ENCODE assay signal across 25 mouse cellular contexts in genomic region chr11:66681892-66682291, GRCm38 (mm10).
DNase-seq lines count a peak whose midpoint lies in the region; ATAC-seq and TF ChIP-seq lines count a peak whose summit lies in the region.
"Had no signal": no experiment of that assay in that cellular context is flagged by ENCODE, and none has a peak within 500 bp of the region (broad histone marks: within the 10 kb centered on the region; RNA-seq: fewer than 3 reads in every experiment).

No protein-coding gene starts in this region.

- no peak overlapping the region for H3K4me2 ChIP-seq in kidney, postnatal 0 days (ENCODE audit: low read length)
- no peak overlapping the region for H3K4me2 ChIP-seq in lung, embryonic 14.5 days
- H3K4me2 ChIP-seq: embryonic facial prominence, embryonic 13.5 days; embryonic facial prominence, embryonic 15.5 days; forebrain, embryonic 12.5 days had no signal

- no peak overlapping the region for H3K4me3 ChIP-seq in heart, adult 2 months
- no peak overlapping the region for H3K4me3 ChIP-seq in kidney, postnatal 0 days (replicated peaks; ENCODE audit: low read depth, low read length)
- H3K4me3 ChIP-seq in lung, embryonic 14.5 days (ENCODE audit: low read depth, low read length), result no peak overlapping the region
- H3K4me3 ChIP-seq: embryonic facial prominence, embryonic 13.5 days; embryonic facial prominence, embryonic 15.5 days; erythroblast, embryonic 14.5 days; forebrain, embryonic 10.5 days; forebrain, embryonic 12.5 days had no signal

- 81% methylated on average over 4 of the region's 4 CpGs for WGBS in heart, adult 2 months
- 90% methylated on average over 4 of the region's 4 CpGs for WGBS in kidney, postnatal 0 days
- WGBS in lung, embryonic 14.5 days, result 82% methylated on average over 4 of the region's 4 CpGs

- no peak for ATAC-seq in kidney, postnatal 0 days (replicated peaks; ENCODE audit: low FRiP score, low read depth)
- no peak for ATAC-seq in lung, embryonic 14.5 days (ENCODE audit: insufficient read depth)
- ATAC-seq: CD4-positive, CD25-positive, alpha-beta regulatory T cell, adult 4 months; forebrain, embryonic 14.5 days; forebrain, embryonic 16.5 days had no signal

- intact Hi-C loops in heart, adult 2 months (cut with DNase I), result no loop called here

- no peak for TF ChIP-seq EP300 in heart, adult 2 months (IDR thresholded peaks at IDR 0.05; ENCODE audit: insufficient read depth, low read depth, low read length)

- no peak for DNase-seq in heart, adult 2 months
- no peak for DNase-seq in heart, postnatal 4 days
- no peak for DNase-seq in kidney, postnatal 0 days (ENCODE audit: low spot score)
- DNase-seq in kidney, postnatal 14 days, result no peak
- no peak for DNase-seq in lung, embryonic 14.5 days
- no peak for DNase-seq in lung, adult 18-20 months
- DNase-seq: adrenal gland, adult 2 months; adrenal gland, postnatal 10 days; adrenal gland, postnatal 25 days; B cell, adult 2 months; cerebellum, adult 11 months; cerebellum, adult 18-20 months; cerebellum, adult 8-10 months; cerebellum, adult 9-11 months; cerebellum, postnatal 14 days; cerebellum, postnatal 36 days; embryo, embryonic 11 days had no signal

- no peaks in the 10 kb centered on the region for H3K79me2 ChIP-seq in heart, adult 2 months (replicated peaks; ENCODE audit: control insufficient read depth, insufficient read depth, low read length)

- no peaks in the 10 kb centered on the region for H3K9me3 ChIP-seq in kidney, postnatal 0 days (replicated peaks; ENCODE audit: low read length)
- H3K9me3 ChIP-seq in lung, embryonic 14.5 days (ENCODE audit: low read depth, low read length), result no peaks in the 10 kb centered on the region
- H3K9me3 ChIP-seq: embryonic facial prominence, embryonic 13.5 days; embryonic facial prominence, embryonic 15.5 days; forebrain, embryonic 10.5 days; forebrain, embryonic 12.5 days had no signal

- H3K27ac ChIP-seq in heart, adult 2 months, result no peak overlapping the region
- H3K27ac ChIP-seq in kidney, postnatal 0 days, result no peak overlapping the region
- no peak overlapping the region for H3K27ac ChIP-seq in lung, embryonic 14.5 days (ENCODE audit: low read depth)
- H3K27ac ChIP-seq: embryonic facial prominence, embryonic 13.5 days; embryonic facial prominence, embryonic 15.5 days; forebrain, embryonic 10.5 days; forebrain, embryonic 12.5 days had no signal

- H3K4me1 ChIP-seq in heart, adult 2 months (ENCODE audit: control insufficient read depth, insufficient read depth, low read length), result no peaks in the 10 kb centered on the region
- no peaks in the 10 kb centered on the region for H3K4me1 ChIP-seq in kidney, postnatal 0 days (replicated peaks; ENCODE audit: insufficient read depth, low read length)
- H3K4me1 ChIP-seq in lung, embryonic 14.5 days (ENCODE audit: insufficient read depth), result no peaks in the 10 kb centered on the region
- H3K4me1 ChIP-seq: embryonic facial prominence, embryonic 13.5 days; embryonic facial prominence, embryonic 15.5 days; forebrain, embryonic 10.5 days; forebrain, embryonic 12.5 days had no signal

- TF ChIP-seq POLR2A in heart, adult 2 months (IDR thresholded peaks at IDR 0.05; ENCODE audit: insufficient read depth, low read depth, low read length), result no peak

- 0 out of 2 replicates have a peak, but pooled peaks have one; percentile 6 for TF ChIP-seq CTCF in heart, adult 2 months (IDR thresholded peaks at IDR 0.05)
- peak; percentile 2; the same call in 1 of the 2 replicates for TF ChIP-seq CTCF in kidney, postnatal 0 days (IDR thresholded peaks at IDR 0.05; ENCODE audit: low read depth)
- 0 out of 2 replicates have a peak, but pooled peaks have one; percentile 7 for TF ChIP-seq CTCF in lung, embryonic 14.5 days (IDR thresholded peaks at IDR 0.05; ENCODE audit: low read depth)

- H3K9ac ChIP-seq in heart, adult 2 months (ENCODE audit: low read depth, low read length), result no peak overlapping the region
- no peak overlapping the region for H3K9ac ChIP-seq in kidney, postnatal 0 days (ENCODE audit: low read depth, low read length)
- H3K9ac ChIP-seq in lung, embryonic 14.5 days, result no peak overlapping the region
- H3K9ac ChIP-seq: embryonic facial prominence, embryonic 13.5 days; embryonic facial prominence, embryonic 15.5 days; forebrain, embryonic 12.5 days had no signal

- no peaks in the 10 kb centered on the region for H3K27me3 ChIP-seq in heart, adult 2 months (ENCODE audit: control insufficient read depth, insufficient read depth, low read length)
- H3K27me3 ChIP-seq in kidney, postnatal 0 days (ENCODE audit: insufficient read depth, low read length), result no peaks in the 10 kb centered on the region
- no peaks in the 10 kb centered on the region for H3K27me3 ChIP-seq in lung, embryonic 14.5 days (ENCODE audit: insufficient read depth, low read length)
- H3K27me3 ChIP-seq: embryonic facial prominence, embryonic 13.5 days; embryonic facial prominence, embryonic 15.5 days; forebrain, embryonic 12.5 days had no signal

- no peaks in the 10 kb centered on the region for H3K36me3 ChIP-seq in heart, adult 2 months (ENCODE audit: control insufficient read depth, insufficient read depth, low read length)
- H3K36me3 ChIP-seq in kidney, postnatal 0 days (ENCODE audit: insufficient read depth, low read length), result no peaks in the 10 kb centered on the region
- no peaks in the 10 kb centered on the region for H3K36me3 ChIP-seq in lung, embryonic 14.5 days (ENCODE audit: insufficient read depth)
- H3K36me3 ChIP-seq: embryonic facial prominence, embryonic 13.5 days; embryonic facial prominence, embryonic 15.5 days; forebrain, embryonic 10.5 days; forebrain, embryonic 12.5 days had no signal
